Mouse (Mus musculus): ENCODE results near the gene Chchd1.

DNA sequence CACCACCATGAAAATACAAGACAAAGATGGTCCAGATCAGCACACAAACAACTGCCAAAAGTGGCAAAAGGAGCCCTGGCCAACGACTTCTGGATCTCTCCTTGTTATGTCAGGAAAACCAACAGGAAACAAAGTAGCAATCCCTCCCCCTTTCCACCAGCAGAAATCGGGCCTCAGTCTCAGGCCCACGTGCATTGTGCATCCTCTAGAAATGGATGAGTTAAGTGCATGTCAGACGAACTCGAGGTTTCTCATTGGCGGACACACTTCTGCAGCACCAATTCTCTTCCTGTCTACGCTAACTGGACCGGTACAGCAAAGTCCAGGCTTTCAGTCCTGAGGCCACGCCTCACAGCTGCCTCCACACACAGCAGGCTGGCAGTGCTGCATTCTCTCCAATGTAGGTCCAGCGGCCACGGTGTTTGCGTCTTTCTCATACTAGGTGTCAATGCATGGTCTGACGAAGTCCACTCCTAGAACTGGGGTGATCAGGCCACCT is 33.1 kb downstream of the Chchd1 start:
- no peak for TF ChIP-seq MAFK (IDR thresholded peaks at IDR 0.05; ENCODE audit: insufficient read depth, low read depth, low read length)
- no peak for TF ChIP-seq ZNF384 (IDR thresholded peaks at IDR 0.05; ENCODE audit: low read depth, low read length)
- TF ChIP-seq CHD2 (IDR thresholded peaks at IDR 0.05; ENCODE audit: low read depth, low read length) = no peak

Measured in ES-E14 (cell line).